Mouse (Mus musculus) G1E (cell line): Measurements from ENCODE around the gene Col25a1. TPM values are rescaled to one million over a fixed set of nuclear protein-coding genes. Genes with fewer than 3 reads are reported as not detected.

Experiments
- ATAC-seq: 2 replicates; pipeline ENCODE4 v1.8.0; 2016; ENCODE audit warnings: mild to moderate bottlenecking; ENCODE audit not compliant: insufficient number of reproducible peaks, poor library complexity, low FRiP score, severe bottlenecking; ENCODE audit errors: extremely low read depth
- DNase-seq: peaks from one replicate; pipeline ENCODE4 v3.0.0; 2012; ENCODE audit warnings: low spot score
- H3K27me3 ChIP-seq: 2 replicates; pipeline ENCODE4 v1.6.1; 2012; ENCODE audit warnings: mild to moderate bottlenecking, low read length, inconsistent platforms; ENCODE audit not compliant: insufficient read depth
- H3K36me3 ChIP-seq: replicated peaks from 2 replicates; pipeline ENCODE3; 2012; ENCODE audit warnings: mild to moderate bottlenecking, inconsistent platforms
- H3K4me1 ChIP-seq: 2 replicates; pipeline ENCODE4 v1.6.1; 2012; ENCODE audit warnings: low read depth, low read length, inconsistent platforms, mixed read lengths; ENCODE audit not compliant: insufficient read depth
- H3K4me3 ChIP-seq: 2 replicates; pipeline ENCODE4 v1.5.1; 2012; ENCODE audit warnings: low read depth, mild to moderate bottlenecking, inconsistent platforms, low read length, moderate library complexity, mixed read lengths
- H3K9me3 ChIP-seq: replicated peaks from 2 replicates; pipeline ENCODE4 v1.6.1; 2012; ENCODE audit warnings: inconsistent platforms
- CTCF ChIP-seq: IDR thresholded peaks from 2 replicates; pipeline ENCODE4 v1.5.1; 2012; ENCODE audit warnings: low read depth, low read length, inconsistent platforms, mixed read lengths
- GATA1 ChIP-seq: IDR thresholded peaks from 2 replicates; pipeline ENCODE4 v1.6.1; 2012; ENCODE audit warnings: borderline replicate concordance, low read length, inconsistent platforms, mixed read lengths
- GATA2 ChIP-seq: IDR thresholded peaks from 2 replicates; pipeline ENCODE4 v1.6.1; 2012; ENCODE audit warnings: low read depth, low read length, inconsistent platforms, borderline replicate concordance
- POLR2AphosphoS5 ChIP-seq: IDR thresholded peaks from 2 replicates; pipeline ENCODE4 v1.6.1; 2012; ENCODE audit warnings: low read depth, low read length, inconsistent platforms; ENCODE audit not compliant: insufficient replicate concordance
- TAL1 ChIP-seq: conservative IDR thresholded peaks from 2 replicates; pipeline ENCODE4 v1.6.1; 2012; ENCODE audit warnings: low read depth, low read length, inconsistent platforms, mixed read lengths
- polyA plus RNA-seq: library from polyadenylated mRNA; stranded (reverse); fragments of >175 nt; gene quantifications from 2 replicates; pipeline ENCODE4 v1.2.3, GENCODE M21; 2012
- total RNA-seq, 2 experiments: library from RNA; stranded (forward) in 1 of 2; stranded (reverse) in 1 of 2; fragments of 200-1000 nt in 1 of 2; fragments of >200 nt in 1 of 2; fragmentation: Nextera tagmentation in 1 of 2; gene quantifications; 2 replicates each; pipeline ENCODE4 v1.2.3; 2014 to 2017

Gene Col25a1
- total and polyA plus RNA-seq, 3 experiments: 0.22 TPM; not detected in 2

- no peaks in the 10 kb centered on the region for H3K36me3 ChIP-seq
- H3K9me3 ChIP-seq: peaks cover 17% of the 10 kb centered on the region
- H3K27me3 ChIP-seq: no peaks in the 10 kb centered on the region
- H3K4me1 ChIP-seq: no peaks in the 10 kb centered on the region
- no peak for TF ChIP-seq GATA2
- no peak for TF ChIP-seq GATA1
- no peak for TF ChIP-seq TAL1
- DNase-seq (no peak), ATAC-seq (no peak)
- no peak overlapping the region for H3K4me3 ChIP-seq
Observed at GRCm38 (mm10) chr3:130428796-130429195, 297.5 kb downstream of the Col25a1 start.

DNA sequence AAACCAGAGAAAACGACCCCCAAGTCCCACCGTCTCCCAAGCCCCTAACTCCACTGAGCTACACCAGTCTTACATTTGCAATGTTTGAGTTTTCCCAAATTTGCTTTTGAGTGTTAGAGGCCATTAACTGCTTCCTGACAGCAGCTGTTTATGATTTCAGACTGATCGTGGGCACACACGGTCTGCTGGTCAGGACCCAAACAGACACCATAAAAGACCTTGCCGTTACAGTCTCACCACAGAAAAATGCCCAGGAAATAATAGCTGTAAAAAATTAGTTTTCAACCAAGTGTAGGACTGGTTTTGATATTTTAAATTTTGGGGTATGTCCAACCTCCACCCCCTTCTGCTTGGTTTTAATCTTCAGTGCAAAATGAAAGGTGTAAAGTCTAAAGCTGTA is 298.8 kb downstream of the Col25a1 start:
- TF ChIP-seq CTCF (no peak), GATA2 (no peak), TAL1 (no peak), GATA1 (no peak), POLR2AphosphoS5 (no peak)
- DNase-seq: no peak
- H3K9me3 ChIP-seq: peaks cover 20% of the 10 kb centered on the region
- H3K4me3 ChIP-seq: no peak overlapping the region
- no peaks in the 10 kb centered on the region for H3K27me3 ChIP-seq
- no peak for ATAC-seq
- no peaks in the 10 kb centered on the region for H3K36me3 ChIP-seq
- H3K4me1 ChIP-seq: no peaks in the 10 kb centered on the region

DNA sequence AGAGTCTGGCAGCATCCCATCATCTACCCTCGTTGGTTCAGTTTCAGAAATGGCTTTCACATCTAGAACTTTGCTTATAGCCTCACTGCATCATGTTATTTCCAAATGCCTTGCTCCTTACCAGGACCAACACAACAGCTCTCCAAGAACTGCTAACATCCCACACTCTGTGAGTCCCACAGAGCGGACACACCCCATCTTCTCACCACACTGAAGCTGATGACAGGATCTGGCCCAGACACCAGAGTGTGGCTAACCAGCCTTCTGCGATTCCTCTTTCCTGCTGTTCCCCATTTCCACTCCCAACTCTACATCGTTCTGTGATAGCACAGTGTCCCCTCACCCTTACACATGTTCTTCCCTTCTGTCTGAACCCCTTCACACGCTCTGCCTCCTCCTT is 301.5 kb downstream of the Col25a1 start:
- TF ChIP-seq POLR2AphosphoS5 (no peak), CTCF (no peak), GATA2 (no peak), GATA1 (no peak), TAL1 (no peak)
- no peaks in the 10 kb centered on the region for H3K4me1 ChIP-seq
- no peak for ATAC-seq
- H3K36me3 ChIP-seq: no peaks in the 10 kb centered on the region
- H3K27me3 ChIP-seq: no peaks in the 10 kb centered on the region
- no peak overlapping the region for H3K4me3 ChIP-seq
- no peak for DNase-seq
- H3K9me3 ChIP-seq: peaks cover 17% of the 10 kb centered on the region

DNA sequence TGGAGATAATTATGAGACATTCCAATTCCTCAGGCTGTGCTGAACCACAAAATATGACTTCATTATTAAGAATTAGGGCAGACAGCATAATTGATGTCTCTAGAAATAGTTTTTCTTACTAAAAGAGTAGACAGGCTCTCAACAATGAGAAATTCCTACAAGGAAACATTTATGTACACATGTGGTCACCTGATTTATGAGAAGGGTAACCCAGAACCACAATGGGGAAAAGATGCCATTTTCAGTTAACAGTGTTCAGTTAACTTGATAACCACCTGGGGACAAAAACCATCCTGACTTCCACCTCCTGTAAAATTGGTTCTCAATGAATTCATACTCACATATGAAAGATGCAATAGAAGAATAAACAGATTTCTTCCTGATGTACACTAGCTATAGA is 305.7 kb downstream of the Col25a1 start:
- Histone ChIP-seq H3K36me3 (no peaks in the 10 kb centered on the region), H3K27me3 (no peaks in the 10 kb centered on the region), H3K4me3 (no peak overlapping the region), H3K9me3 (peaks cover 25% of the 10 kb centered on the region), H3K4me1 (no peaks in the 10 kb centered on the region)
- ATAC-seq (no peak), DNase-seq (no peak)
- TF ChIP-seq POLR2AphosphoS5 (no peak), GATA1 (no peak), TAL1 (no peak), GATA2 (no peak), CTCF (no peak)

- H3K4me3 ChIP-seq: no peak overlapping the region
- no peaks in the 10 kb centered on the region for H3K27me3 ChIP-seq
- H3K4me1 ChIP-seq: no peaks in the 10 kb centered on the region
- DNase-seq: no peak
- H3K36me3 ChIP-seq: no peaks in the 10 kb centered on the region
- no peak for ATAC-seq
- no peak for TF ChIP-seq GATA1
- TF ChIP-seq CTCF: no peak
- no peak for TF ChIP-seq TAL1
- no peak for TF ChIP-seq POLR2AphosphoS5
- TF ChIP-seq GATA2: no peak
- H3K9me3 ChIP-seq: peaks cover 38% of the 10 kb centered on the region
Observed at GRCm38 (mm10) chr3:130439767-130440166, 308.5 kb downstream of the Col25a1 start.

DNA sequence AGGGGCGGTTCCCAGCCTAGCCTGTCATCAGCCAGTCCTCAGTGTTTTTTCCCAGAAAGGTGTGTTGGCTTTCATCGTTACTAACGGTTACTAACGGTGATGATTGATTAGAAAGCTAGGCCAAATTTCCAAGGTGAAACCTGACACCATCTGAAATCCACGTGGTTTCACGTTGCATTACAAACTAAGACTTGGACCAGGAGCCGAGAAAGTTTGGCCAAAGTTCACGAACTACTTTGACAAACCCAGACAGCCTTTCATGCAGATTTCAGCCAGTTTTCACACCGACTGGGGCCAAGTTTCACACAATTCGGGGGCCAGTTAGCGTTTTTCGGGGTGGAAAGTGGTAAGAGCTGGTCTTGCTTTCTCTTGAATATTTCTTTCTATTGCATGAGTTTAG is 309.4 kb downstream of the Col25a1 start:
- Histone ChIP-seq H3K36me3 (no peaks in the 10 kb centered on the region), H3K9me3 (peaks cover 38% of the 10 kb centered on the region), H3K4me1 (no peaks in the 10 kb centered on the region), H3K4me3 (no peak overlapping the region), H3K27me3 (no peaks in the 10 kb centered on the region)
- TF ChIP-seq CTCF: no peak
- TF ChIP-seq TAL1: no peak
- no peak for TF ChIP-seq POLR2AphosphoS5
- no peak for TF ChIP-seq GATA1
- no peak for TF ChIP-seq GATA2
- no peak for ATAC-seq
- DNase-seq: no peak
